Mouse (Mus musculus) midbrain, embryonic 14.5 days (tissue): ENCODE results near the gene Tedc1. TPM values are rescaled to one million over a fixed set of nuclear protein-coding genes. Genes with fewer than 3 reads are reported as not detected.

Experiments used
- ATAC-seq: fragments of 200-750 bp; cut with Nextera tagmentation; 2 replicates; pipeline ENCODE4 v1.8.0; 2017; ENCODE audit warnings: moderate number of reproducible peaks, moderate library complexity; ENCODE audit not compliant: low FRiP score, low TSS enrichment
- DNase-seq: peaks from one replicate; pipeline ENCODE4 v3.0.0-alpha.2; 2015
- H3K27ac ChIP-seq: fragments of 300-500 bp; sonication (generic); replicated peaks from 2 replicates; pipeline ENCODE4 v1.5.1; 2014; ENCODE audit warnings: mild to moderate bottlenecking, low read depth, low read length, moderate library complexity
- H3K27me3 ChIP-seq: fragments of 300-500 bp; sonication (generic); 2 replicates; pipeline ENCODE4 v1.6.1; 2014; ENCODE audit warnings: low read length, control low read depth, mixed read lengths; ENCODE audit not compliant: control insufficient read depth, insufficient read depth
- H3K36me3 ChIP-seq: fragments of 300-500 bp; sonication (generic); 2 replicates; pipeline ENCODE4 v1.6.1; 2014; ENCODE audit warnings: low read length, control low read depth; ENCODE audit not compliant: control insufficient read depth, insufficient read depth
- H3K4me1 ChIP-seq: fragments of 300-500 bp; sonication (generic); 2 replicates; pipeline ENCODE4 v1.6.1; 2014; ENCODE audit warnings: mild to moderate bottlenecking, antibody characterized with exemption, low read length, control low read depth; ENCODE audit not compliant: control insufficient read depth, insufficient read depth
- H3K4me2 ChIP-seq: fragments of 300-500 bp; sonication (generic); 2 replicates; pipeline ENCODE4 v1.6.1; 2014; ENCODE audit warnings: mild to moderate bottlenecking, low read length, moderate library complexity
- H3K4me3 ChIP-seq: fragments of 300-500 bp; sonication (generic); replicated peaks from 2 replicates; pipeline ENCODE4 v1.5.1; 2014; ENCODE audit warnings: low read depth, low read length
- H3K9ac ChIP-seq: fragments of 300-500 bp; sonication (generic); replicated peaks from 2 replicates; pipeline ENCODE4 v1.6.1; 2014; ENCODE audit warnings: mild to moderate bottlenecking, low read length, moderate library complexity
- H3K9me3 ChIP-seq: fragments of 300-500 bp; sonication (generic); 2 replicates; pipeline ENCODE4 v1.6.1; 2016; ENCODE audit warnings: low read length, control low read depth, mixed read lengths; ENCODE audit not compliant: control insufficient read depth
- WGBS: fragments of 180-500 bp; shearing (Covaris S2); extraction: QIAGEN DNeasy Blood & Tissue Kit; methylation state at CpG from one replicate; pipeline ENCODE4 v1.1.7; 2014; 5-methylcytosine and 5-hydroxymethylcytosine counted together
- polyA plus RNA-seq: library from polyadenylated mRNA; unstranded; fragments of >200 nt; fragmentation: Nextera tagmentation; extraction: Ambion mirVana; gene quantifications from 2 replicates; pipeline ENCODE4 v1.2.1, GENCODE M21; 2014

The Tedc1 gene
- polyA plus RNA-seq, 1 experiment from 2014 or later: 14.1 TPM

DNA sequence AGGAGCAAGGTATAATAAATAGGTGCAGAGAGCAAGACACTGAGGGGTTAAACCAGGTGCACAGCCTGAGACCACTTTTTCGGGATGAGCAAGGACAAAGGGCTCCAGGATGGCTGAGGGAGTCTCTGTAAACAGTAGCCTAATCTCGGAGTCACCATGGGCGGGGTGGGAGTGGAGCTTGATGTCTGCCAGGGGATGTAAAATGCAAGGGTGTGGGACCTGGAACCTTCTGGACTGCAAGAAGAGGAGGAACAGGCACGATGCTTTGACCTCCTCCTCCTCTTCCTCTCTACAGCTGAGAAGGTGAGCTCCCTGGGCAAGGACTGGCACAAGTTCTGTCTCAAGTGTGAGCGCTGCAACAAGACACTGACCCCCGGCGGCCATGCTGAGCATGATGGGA, 13.1 kb upstream of the Tedc1 start:
- ATAC-seq: no peak
- H3K4me1 ChIP-seq: peaks cover 46% of the 10 kb centered on the region

GRCm38 (mm10) chr12:113144001-113144756, 12.0 kb upstream of the Tedc1 start:
- Histone ChIP-seq H3K27ac (no peak overlapping the region), H3K9me3 (no peaks in the 10 kb centered on the region), H3K4me2 (no peak overlapping the region), H3K36me3 (peaks cover 27% of the 10 kb centered on the region), H3K4me1 (peaks cover 37% of the 10 kb centered on the region), H3K9ac (no peak overlapping the region), H3K4me3 (no peak overlapping the region), H3K27me3 (no peaks in the 10 kb centered on the region)
- WGBS: 83% methylated on average over 20 of the region's 20 CpGs
- DNase-seq (peak; percentile 48), ATAC-seq (no peak)

More for the DNA sequence above, 13.1 kb upstream of the Tedc1 start:
- WGBS: 61% methylated on average over 7 of the region's 7 CpGs
- peak overlapping the region; percentile 51; the same call in 1 of the 2 replicates for H3K9ac ChIP-seq
- peak overlapping the region; percentile 61 for H3K4me3 ChIP-seq
- peaks cover 35% of the 10 kb centered on the region for H3K36me3 ChIP-seq
- peak overlapping the region; percentile 68 for H3K4me2 ChIP-seq
- H3K9me3 ChIP-seq: no peaks in the 10 kb centered on the region
- no peak overlapping the region for H3K27ac ChIP-seq
- no peak for DNase-seq
- H3K27me3 ChIP-seq: no peaks in the 10 kb centered on the region

DNA sequence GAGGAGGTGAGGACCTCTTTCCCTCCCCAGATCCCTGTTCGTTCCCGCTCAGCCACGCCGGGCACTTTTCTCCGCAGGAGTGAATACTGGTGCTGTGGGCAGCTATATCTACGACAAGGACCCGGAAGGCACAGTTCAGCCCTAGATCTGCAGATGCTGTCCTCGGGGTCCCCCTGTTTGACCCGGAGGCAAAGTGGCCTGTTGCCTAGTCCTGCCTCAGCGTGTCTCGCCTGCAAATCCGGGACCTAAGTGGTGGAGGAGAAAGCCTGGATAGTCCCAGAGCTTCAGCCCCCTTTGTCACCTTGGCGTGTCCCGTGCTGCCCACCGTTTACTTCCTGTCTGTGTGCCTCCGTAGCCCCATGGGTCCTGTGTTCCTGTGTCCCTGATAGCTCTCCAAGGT, 11.3 kb upstream of the Tedc1 start:
- H3K4me1 ChIP-seq: peaks cover 31% of the 10 kb centered on the region
- no peaks in the 10 kb centered on the region for H3K27me3 ChIP-seq
- WGBS: 94% methylated on average over 16 of the region's 16 CpGs
- no peaks in the 10 kb centered on the region for H3K9me3 ChIP-seq
- H3K27ac ChIP-seq: no peak overlapping the region
- no peak overlapping the region for H3K4me2 ChIP-seq
- peaks cover 27% of the 10 kb centered on the region for H3K36me3 ChIP-seq
- DNase-seq (no peak), ATAC-seq (no peak)
- H3K9ac ChIP-seq: no peak overlapping the region
- H3K4me3 ChIP-seq: no peak overlapping the region

DNA sequence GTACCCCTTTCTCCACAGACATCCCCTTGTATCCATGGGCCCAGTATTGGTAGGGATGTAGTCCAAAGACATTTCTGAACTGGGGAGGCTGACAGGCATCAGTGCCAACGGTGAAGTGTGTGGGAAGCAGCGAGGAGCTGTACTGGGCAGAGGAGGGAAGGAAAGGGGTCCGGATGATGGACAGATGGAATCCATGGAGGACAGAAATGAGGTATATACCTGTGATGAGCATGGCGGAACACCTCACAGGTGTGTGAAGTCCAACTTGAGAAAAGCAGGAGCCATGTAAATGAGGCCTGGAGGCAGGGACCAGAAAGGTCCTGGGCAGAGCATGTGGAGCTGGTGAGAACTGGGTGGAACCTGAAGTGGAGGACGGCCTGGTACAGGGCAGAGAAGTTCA, 10.6 kb upstream of the Tedc1 start:
- H3K4me1 ChIP-seq: peaks cover 31% of the 10 kb centered on the region
- ATAC-seq (no peak), DNase-seq (no peak)
- H3K9me3 ChIP-seq: no peaks in the 10 kb centered on the region
- 0 out of 2 replicates have a peak, but pooled peaks cover under 1% of the 10 kb centered on the region for H3K27me3 ChIP-seq
- 88% methylated on average over 5 of the region's 5 CpGs for WGBS
- H3K27ac ChIP-seq: no peak overlapping the region
- H3K9ac ChIP-seq: no peak overlapping the region
- peaks cover 27% of the 10 kb centered on the region for H3K36me3 ChIP-seq
- no peak overlapping the region for H3K4me3 ChIP-seq
- H3K4me2 ChIP-seq: no peak overlapping the region

DNA sequence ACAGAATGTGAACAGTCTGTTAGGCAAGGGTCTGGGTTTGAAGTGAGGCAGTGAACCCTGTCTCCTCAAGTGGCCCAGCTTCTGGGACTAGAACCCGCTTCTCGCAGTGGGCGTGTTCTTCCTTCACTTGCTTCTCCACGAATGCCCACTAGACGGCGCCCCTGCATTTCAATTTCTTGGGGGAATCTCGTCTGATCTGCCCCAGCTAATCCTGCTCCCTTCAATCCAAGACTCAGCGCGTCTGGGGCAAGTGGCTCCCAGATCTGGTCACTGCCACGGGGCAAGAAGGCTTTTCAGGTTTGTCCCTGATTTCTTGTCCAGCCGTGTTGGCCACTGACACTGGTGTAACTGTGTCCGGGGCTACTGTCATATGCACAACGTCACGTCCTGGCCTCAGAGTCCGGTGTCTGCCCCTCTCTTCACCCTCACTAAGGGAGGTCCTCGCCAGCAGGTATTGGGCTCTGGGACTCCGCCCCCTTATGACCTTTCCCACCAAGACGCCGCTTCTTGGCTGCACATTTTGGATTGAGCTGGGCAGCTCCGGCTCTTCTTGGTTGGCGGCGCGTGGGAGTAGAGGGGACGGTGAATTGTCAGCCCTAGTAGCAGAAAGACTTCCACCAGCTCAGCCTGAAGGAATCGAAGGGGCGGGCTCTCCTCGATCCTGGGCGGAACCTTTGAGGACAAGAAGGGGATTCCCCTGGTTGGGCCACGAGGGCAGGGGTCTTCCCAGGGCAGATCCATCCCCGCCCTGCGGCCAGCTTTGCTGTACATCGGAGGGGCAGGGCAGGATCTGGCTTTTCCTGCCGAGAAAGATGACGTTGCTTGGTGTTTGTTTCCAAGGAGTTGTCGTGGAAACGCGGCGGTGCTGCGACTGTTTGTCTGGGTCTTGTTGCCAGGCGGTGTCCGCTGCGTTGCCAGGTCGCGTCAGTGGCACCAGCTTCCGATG, 9.8 kb upstream of the Tedc1 start, which contains the start of gene Crip1:
Gene Crip1, plus strand, starts transcription at position 205 of the 946 bp plus-strand sequence.
- 9% methylated on average over 45 of the region's 45 CpGs for WGBS
- H3K9ac ChIP-seq: no peak within 1 kb of the TSS

GRCm38 (mm10) chr12:113147481-113147880, 8.7 kb upstream of the Tedc1 start:
- DNase-seq: no peak
- H3K27me3 ChIP-seq: peaks cover 10% of the 10 kb centered on the region; the same call in 1 of the 2 replicates
- no peak overlapping the region for H3K4me3 ChIP-seq
- no peaks in the 10 kb centered on the region for H3K9me3 ChIP-seq
- no peak overlapping the region for H3K9ac ChIP-seq
- peaks cover 27% of the 10 kb centered on the region for H3K36me3 ChIP-seq
- no peak overlapping the region for H3K27ac ChIP-seq
- ATAC-seq: no peak
- peaks cover 21% of the 10 kb centered on the region for H3K4me1 ChIP-seq
- H3K4me2 ChIP-seq: no peak overlapping the region
- 91% methylated on average over 8 of the region's 8 CpGs for WGBS

More for the DNA sequence above, 9.8 kb upstream of the Tedc1 start, which contains the start of gene Crip1:
- peak; percentile 77 for DNase-seq
- peak within 1 kb of the TSS; percentile 24 for H3K4me2 ChIP-seq
- peaks cover 26% of the 10 kb centered on the region for H3K4me1 ChIP-seq
- H3K27me3 ChIP-seq: 0 out of 2 replicates have a peak, but pooled peaks cover 8% of the 10 kb centered on the region
- no peak for ATAC-seq
- peaks cover 27% of the 10 kb centered on the region for H3K36me3 ChIP-seq
- H3K9me3 ChIP-seq: no peaks in the 10 kb centered on the region
- no peak within 1 kb of the TSS for H3K27ac ChIP-seq
- no peak within 1 kb of the TSS for H3K4me3 ChIP-seq

- no peaks in the 10 kb centered on the region for H3K9me3 ChIP-seq
- peaks cover 10% of the 10 kb centered on the region; the same call in 1 of the 2 replicates for H3K27me3 ChIP-seq
- H3K9ac ChIP-seq: no peak overlapping the region
- no peak overlapping the region for H3K4me3 ChIP-seq
- peaks cover 14% of the 10 kb centered on the region for H3K4me1 ChIP-seq
- no peak for DNase-seq
- no peak overlapping the region for H3K4me2 ChIP-seq
- no peak for ATAC-seq
- H3K36me3 ChIP-seq: peaks cover 24% of the 10 kb centered on the region
- 30% methylated on average over 16 of the region's 16 CpGs for WGBS
- H3K27ac ChIP-seq: no peak overlapping the region
Observed at GRCm38 (mm10) chr12:113148381-113149035, 7.7 kb upstream of the Tedc1 start.

DNA sequence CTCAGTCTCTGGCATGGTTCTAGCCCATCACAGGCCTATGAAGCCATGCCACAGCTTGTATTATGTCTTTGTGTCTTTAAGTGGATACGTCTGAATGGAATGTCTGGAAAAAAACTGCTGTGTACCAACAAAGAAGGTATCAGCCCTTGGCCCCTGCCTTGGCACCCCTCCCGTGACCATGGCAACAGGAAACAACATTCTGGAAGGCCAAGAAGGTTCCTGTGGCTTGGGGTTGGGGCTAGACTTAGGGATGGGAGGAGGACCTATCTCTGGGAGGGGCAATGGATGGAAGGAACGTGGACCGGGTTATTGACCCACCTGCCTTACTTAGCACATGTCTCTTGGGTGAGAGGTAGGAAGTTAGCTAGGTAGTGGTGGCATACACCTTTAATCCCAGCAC, 6.9 kb upstream of the Tedc1 start:
- H3K4me3 ChIP-seq: no peak overlapping the region
- H3K4me1 ChIP-seq: peaks cover 14% of the 10 kb centered on the region
- no peaks in the 10 kb centered on the region for H3K9me3 ChIP-seq
- no peak overlapping the region for H3K4me2 ChIP-seq
- peaks cover 16% of the 10 kb centered on the region for H3K36me3 ChIP-seq
- ATAC-seq: no peak
- 48% methylated on average over 4 of the region's 4 CpGs for WGBS
- peaks cover 13% of the 10 kb centered on the region; the same call in 1 of the 2 replicates for H3K27me3 ChIP-seq
- no peak overlapping the region for H3K9ac ChIP-seq
- no peak overlapping the region for H3K27ac ChIP-seq
- no peak for DNase-seq
